Mouse (Mus musculus) C2C12 (cell line): ENCODE data around the gene Ift52. TPM values are rescaled to one million over a fixed set of nuclear protein-coding genes. Genes with fewer than 3 reads are reported as not detected.

ENCODE experiments used
- H3K27me3 ChIP-seq: one replicate; pipeline ENCODE4 v1.6.1; 2011; ENCODE audit not compliant: control insufficient read depth, insufficient read depth, insufficient read length
- H3K36me3 ChIP-seq: one replicate; pipeline ENCODE4 v1.6.1; 2011; ENCODE audit not compliant: control insufficient read depth, insufficient read depth
- H3K4me3 ChIP-seq: one replicate; pipeline ENCODE4 v1.5.1; 2011; ENCODE audit warnings: mild to moderate bottlenecking, control low read depth; ENCODE audit not compliant: poor library complexity, insufficient read depth, severe bottlenecking
- H3K79me2 ChIP-seq: one replicate; pipeline ENCODE4 v1.6.1; 2011; ENCODE audit not compliant: control insufficient read depth, insufficient read depth
- H3K79me3 ChIP-seq: one replicate; pipeline ENCODE4 v1.6.1; 2011; ENCODE audit warnings: low read depth, control low read depth
- H3ac ChIP-seq: one replicate; pipeline ENCODE3; 2011; ENCODE audit warnings: low read depth; ENCODE audit not compliant: control insufficient read depth, insufficient read length
- CEBPB ChIP-seq: IDR thresholded peaks from one replicate; pipeline ENCODE4 v1.6.1; 2011; ENCODE audit warnings: low read depth, mild to moderate bottlenecking, control low read depth, moderate library complexity
- CTCF ChIP-seq: IDR thresholded peaks from one replicate; pipeline ENCODE4 v1.5.1; 2011; ENCODE audit not compliant: control insufficient read depth, insufficient read depth, insufficient read length
- FOSL1 ChIP-seq: IDR thresholded peaks from one replicate; pipeline ENCODE4 v1.8.0; 2011; ENCODE audit warnings: mild to moderate bottlenecking, low read length; ENCODE audit not compliant: poor library complexity, insufficient read depth, severe bottlenecking
- MAX ChIP-seq: IDR thresholded peaks from one replicate; pipeline ENCODE4 v1.6.1; 2011; ENCODE audit warnings: mild to moderate bottlenecking, control low read depth
- MYOD1 ChIP-seq: IDR thresholded peaks from one replicate; pipeline ENCODE4 v1.6.1; 2011; ENCODE audit warnings: low read depth; ENCODE audit not compliant: control insufficient read depth, insufficient read length
- MYOG ChIP-seq: IDR thresholded peaks from one replicate; pipeline ENCODE4 v1.6.1; 2011; ENCODE audit not compliant: control insufficient read depth, insufficient read length; ENCODE audit errors: extremely low read depth
- USF1 ChIP-seq: IDR thresholded peaks from one replicate; pipeline ENCODE4 v1.6.1; 2011; ENCODE audit warnings: low read depth, mild to moderate bottlenecking, control low read depth, moderate library complexity
- polyA plus RNA-seq: library from polyadenylated mRNA; unstranded; fragments of >200 nt; fragmentation: generic; extraction: Trizol; gene quantifications from one replicate; pipeline ENCODE4 v1.2.1, GENCODE M21; 2012; ENCODE audit warnings: missing spikeins

The Ift52 gene
- polyA plus RNA-seq, 1 experiment: 17.6 TPM

GRCm38 (mm10) chr2:163074006-163074405, 56.9 kb downstream of the Ift52 start:
- TF ChIP-seq MAX: no peak
- no peaks in the 10 kb centered on the region for H3K79me2 ChIP-seq
- no peak overlapping the region for H3K4me3 ChIP-seq
- no peaks in the 10 kb centered on the region for H3K27me3 ChIP-seq
- peaks cover 82% of the 10 kb centered on the region for H3K36me3 ChIP-seq
- no peaks in the 10 kb centered on the region for H3K79me3 ChIP-seq
- no peak overlapping the region for H3ac ChIP-seq

GRCm38 (mm10) chr2:163074808-163075207, 57.7 kb downstream of the Ift52 start:
- Histone ChIP-seq H3ac (no peak overlapping the region), H3K36me3 (peaks cover 83% of the 10 kb centered on the region), H3K79me3 (no peaks in the 10 kb centered on the region), H3K79me2 (no peaks in the 10 kb centered on the region), H3K27me3 (no peaks in the 10 kb centered on the region), H3K4me3 (no peak overlapping the region)
- TF ChIP-seq MAX (no peak), FOSL1 (no peak), CEBPB (no peak), MYOG (no peak)

GRCm38 (mm10) chr2:163075234-163075633, 58.1 kb downstream of the Ift52 start:
- Histone ChIP-seq H3K4me3 (no peak overlapping the region), H3K79me2 (no peaks in the 10 kb centered on the region), H3K27me3 (no peaks in the 10 kb centered on the region), H3ac (no peak overlapping the region), H3K36me3 (peaks cover 83% of the 10 kb centered on the region), H3K79me3 (no peaks in the 10 kb centered on the region)
- TF ChIP-seq MYOG: no peak
- no peak for TF ChIP-seq MAX
- no peak for TF ChIP-seq USF1
- no peak for TF ChIP-seq CTCF
- no peak for TF ChIP-seq MYOD1
- TF ChIP-seq CEBPB: no peak
- no peak for TF ChIP-seq FOSL1

- TF ChIP-seq FOSL1 (no peak), CTCF (no peak), USF1 (no peak), MYOG (no peak), MAX (no peak), CEBPB (no peak), MYOD1 (no peak)
- Histone ChIP-seq H3K27me3 (no peaks in the 10 kb centered on the region), H3K79me2 (no peaks in the 10 kb centered on the region), H3ac (no peak overlapping the region), H3K4me3 (no peak overlapping the region), H3K36me3 (peaks cover 61% of the 10 kb centered on the region), H3K79me3 (no peaks in the 10 kb centered on the region)
These were observed 61.9 kb downstream of the Ift52 start for GRCm38 (mm10) chr2:163079041-163079440.

- Histone ChIP-seq H3K36me3 (peaks cover 41% of the 10 kb centered on the region), H3K79me2 (no peaks in the 10 kb centered on the region), H3K4me3 (no peak overlapping the region), H3K79me3 (no peaks in the 10 kb centered on the region), H3K27me3 (no peaks in the 10 kb centered on the region), H3ac (no peak overlapping the region)
- no peak for TF ChIP-seq USF1
- TF ChIP-seq CTCF: no peak
- no peak for TF ChIP-seq CEBPB
- TF ChIP-seq MYOG: no peak
- TF ChIP-seq MAX: no peak
- TF ChIP-seq FOSL1: no peak
- no peak for TF ChIP-seq MYOD1
These were observed 65.4 kb downstream of the Ift52 start for GRCm38 (mm10) chr2:163082591-163082990.

- TF ChIP-seq FOSL1: no peak
- no peak for TF ChIP-seq MYOD1
- no peak for TF ChIP-seq MAX
- TF ChIP-seq MYOG: no peak
- no peak for TF ChIP-seq CEBPB
- no peak for TF ChIP-seq CTCF
- no peak for TF ChIP-seq USF1
- no peak overlapping the region for H3ac ChIP-seq
- H3K79me3 ChIP-seq: no peaks in the 10 kb centered on the region
- no peak overlapping the region for H3K4me3 ChIP-seq
- H3K27me3 ChIP-seq: no peaks in the 10 kb centered on the region
- H3K79me2 ChIP-seq: no peaks in the 10 kb centered on the region
- H3K36me3 ChIP-seq: peaks cover 24% of the 10 kb centered on the region
These were observed 67.4 kb downstream of the Ift52 start for GRCm38 (mm10) chr2:163084519-163084918.
